Mouse (Mus musculus) hindbrain, embryonic 16.5 days (tissue): Measurements from ENCODE around the gene Nr1d1. TPM values are rescaled to one million over a fixed set of nuclear protein-coding genes. Genes with fewer than 3 reads are reported as not detected.

Experiments
- ATAC-seq: fragments of 200-750 bp; cut with Nextera tagmentation; 2 replicates; pipeline ENCODE4 v1.8.0; 2017; ENCODE audit warnings: moderate TSS enrichment, moderate library complexity
- H3K27ac ChIP-seq: fragments of 300-500 bp; sonication (generic); 2 replicates; pipeline ENCODE4 v1.5.1; 2014; ENCODE audit warnings: low read depth, mild to moderate bottlenecking, control low read depth, low read length, moderate library complexity
- H3K27me3 ChIP-seq: fragments of 300-500 bp; sonication (generic); replicated peaks from 2 replicates; pipeline ENCODE4 v1.6.1; 2014; ENCODE audit warnings: low read length; ENCODE audit not compliant: control insufficient read depth, insufficient read depth
- H3K36me3 ChIP-seq: fragments of 300-500 bp; sonication (generic); 2 replicates; pipeline ENCODE4 v1.6.1; 2014; ENCODE audit warnings: mild to moderate bottlenecking, low read length, moderate library complexity, mixed read lengths; ENCODE audit not compliant: control insufficient read depth, insufficient read depth
- H3K4me1 ChIP-seq: fragments of 300-500 bp; sonication (generic); 2 replicates; pipeline ENCODE4 v1.6.1; 2014; ENCODE audit warnings: low read depth, low read length; ENCODE audit not compliant: control insufficient read depth, insufficient read depth
- H3K4me2 ChIP-seq: fragments of 300-500 bp; sonication (generic); 2 replicates; pipeline ENCODE4 v1.6.1; 2014; ENCODE audit warnings: mild to moderate bottlenecking, low read length, control low read depth, moderate library complexity
- H3K4me3 ChIP-seq: fragments of 300-500 bp; sonication (generic); 2 replicates; pipeline ENCODE4 v1.5.1; 2014; ENCODE audit warnings: mild to moderate bottlenecking, low read length, control low read depth, moderate library complexity
- H3K9ac ChIP-seq: fragments of 300-500 bp; sonication (generic); 2 replicates; pipeline ENCODE4 v1.6.1; 2014; ENCODE audit warnings: low read depth, mild to moderate bottlenecking, control low read depth, low read length, moderate library complexity
- H3K9me3 ChIP-seq: fragments of 300-500 bp; sonication (generic); 2 replicates; pipeline ENCODE4 v1.6.1; 2014; ENCODE audit warnings: mild to moderate bottlenecking, low read length, moderate library complexity; ENCODE audit not compliant: control insufficient read depth
- WGBS: fragments of 180-500 bp; shearing (Covaris S2); extraction: QIAGEN DNeasy Blood & Tissue Kit; methylation state at CpG from one replicate; pipeline ENCODE4 v1.1.7; 2014; 5-methylcytosine and 5-hydroxymethylcytosine counted together
- polyA plus RNA-seq: library from polyadenylated mRNA; unstranded; fragments of >200 nt; fragmentation: Nextera tagmentation; extraction: Ambion mirVana; gene quantifications from 2 replicates; pipeline ENCODE4 v1.2.1, GENCODE M21; 2015

Gene Nr1d1
- polyA plus RNA-seq, 1 experiment from 2014 or later: 4.9 TPM

GRCm38 (mm10) chr11:98775348-98776051 is 367 bp upstream of the Nr1d1 start:
- ATAC-seq: peak; percentile 89
- H3K9ac ChIP-seq: peak overlapping the region; percentile 25

GRCm38 (mm10) chr11:98773635-98774295 is 1.4 kb downstream of the Nr1d1 start:
- H3K4me2 ChIP-seq: peak overlapping the region; percentile 98
- peak; percentile 76 for ATAC-seq
- H3K36me3 ChIP-seq: peaks cover 28% of the 10 kb centered on the region
- H3K9me3 ChIP-seq: no peaks in the 10 kb centered on the region
- H3K27me3 ChIP-seq: no peaks in the 10 kb centered on the region
- H3K27ac ChIP-seq: 0 out of 2 replicates have a peak overlapping the region, but pooled peaks have one; percentile 17
- H3K9ac ChIP-seq: peak overlapping the region; percentile 60
- peaks cover 39% of the 10 kb centered on the region for H3K4me1 ChIP-seq
- peak overlapping the region; percentile 51 for H3K4me3 ChIP-seq
- WGBS: under 1% methylated on average over 37 of the region's 37 CpGs

More at GRCm38 (mm10) chr11:98775348-98776051, 367 bp upstream of the Nr1d1 start:
- Histone ChIP-seq H3K4me2 (peak overlapping the region; percentile 98), H3K36me3 (peaks cover 12% of the 10 kb centered on the region), H3K27me3 (no peaks in the 10 kb centered on the region), H3K4me1 (peaks cover 36% of the 10 kb centered on the region), H3K27ac (peak overlapping the region; percentile 26), H3K9me3 (no peaks in the 10 kb centered on the region), H3K4me3 (peak overlapping the region; percentile 51)
- 7% methylated on average over 15 of the region's 15 CpGs for whole genome bisulfite sequencing

- 76% methylated on average over 8 of the region's 8 CpGs for WGBS
- Histone ChIP-seq H3K27me3 (no peaks in the 10 kb centered on the region), H3K36me3 (peaks cover 29% of the 10 kb centered on the region), H3K27ac (no peak overlapping the region), H3K4me3 (no peak overlapping the region), H3K9ac (no peak overlapping the region), H3K4me1 (peaks cover 49% of the 10 kb centered on the region), H3K4me2 (0 out of 2 replicates have a peak overlapping the region, but pooled peaks have one; percentile 24), H3K9me3 (no peaks in the 10 kb centered on the region)
- ATAC-seq: no peak
Measured at GRCm38 (mm10) chr11:98772667-98773171, 2.4 kb downstream of the Nr1d1 start.

GRCm38 (mm10) chr11:98771844-98772525 is 3.1 kb downstream of the Nr1d1 start:
- Histone ChIP-seq H3K27ac (no peak overlapping the region), H3K27me3 (no peaks in the 10 kb centered on the region), H3K4me2 (no peak overlapping the region), H3K9ac (no peak overlapping the region), H3K9me3 (no peaks in the 10 kb centered on the region), H3K4me1 (peaks cover 53% of the 10 kb centered on the region), H3K4me3 (no peak overlapping the region), H3K36me3 (peaks cover 29% of the 10 kb centered on the region)
- no peak for ATAC-seq
- WGBS: 92% methylated on average over 11 of the region's 11 CpGs

GRCm38 (mm10) chr11:98771131-98771530 is 4.0 kb downstream of the Nr1d1 start:
- 94% methylated on average over 18 of the region's 18 CpGs for WGBS
- H3K9me3 ChIP-seq: no peaks in the 10 kb centered on the region
- no peaks in the 10 kb centered on the region for H3K27me3 ChIP-seq
- no peak overlapping the region for H3K4me3 ChIP-seq
- H3K9ac ChIP-seq: no peak overlapping the region
- peaks cover 53% of the 10 kb centered on the region for H3K4me1 ChIP-seq
- H3K4me2 ChIP-seq: no peak overlapping the region
- no peak for ATAC-seq
- peaks cover 29% of the 10 kb centered on the region for H3K36me3 ChIP-seq
- H3K27ac ChIP-seq: no peak overlapping the region

GRCm38 (mm10) chr11:98770096-98770975 is 4.8 kb downstream of the Nr1d1 start:
- Histone ChIP-seq H3K4me3 (no peak overlapping the region), H3K27me3 (no peaks in the 10 kb centered on the region), H3K4me2 (no peak overlapping the region), H3K27ac (no peak overlapping the region), H3K36me3 (peaks cover 33% of the 10 kb centered on the region), H3K9me3 (no peaks in the 10 kb centered on the region), H3K9ac (no peak overlapping the region), H3K4me1 (peaks cover 53% of the 10 kb centered on the region)
- 89% methylated on average over 26 of the region's 26 CpGs for WGBS
- no peak for ATAC-seq

GRCm38 (mm10) chr11:98769007-98769954 is 5.9 kb downstream of the Nr1d1 start:
- Histone ChIP-seq H3K27ac (no peak overlapping the region; the same call in 1 of the 2 replicates), H3K27me3 (no peaks in the 10 kb centered on the region), H3K9me3 (no peaks in the 10 kb centered on the region), H3K4me3 (no peak overlapping the region), H3K36me3 (peaks cover 40% of the 10 kb centered on the region), H3K4me2 (no peak overlapping the region), H3K4me1 (peaks cover 49% of the 10 kb centered on the region), H3K9ac (no peak overlapping the region)
- WGBS: 85% methylated on average over 25 of the region's 25 CpGs
- ATAC-seq: no peak
